Mouse (Mus musculus) 3T3-L1 (cell line): ENCODE measurements around the gene Chst8.

ENCODE experiments used
- DNase-seq: peaks from one replicate; pipeline ENCODE4 v3.0.0-alpha.2; 2015; ENCODE audit warnings: low read depth, low spot score

The Chst8 gene

DNA sequence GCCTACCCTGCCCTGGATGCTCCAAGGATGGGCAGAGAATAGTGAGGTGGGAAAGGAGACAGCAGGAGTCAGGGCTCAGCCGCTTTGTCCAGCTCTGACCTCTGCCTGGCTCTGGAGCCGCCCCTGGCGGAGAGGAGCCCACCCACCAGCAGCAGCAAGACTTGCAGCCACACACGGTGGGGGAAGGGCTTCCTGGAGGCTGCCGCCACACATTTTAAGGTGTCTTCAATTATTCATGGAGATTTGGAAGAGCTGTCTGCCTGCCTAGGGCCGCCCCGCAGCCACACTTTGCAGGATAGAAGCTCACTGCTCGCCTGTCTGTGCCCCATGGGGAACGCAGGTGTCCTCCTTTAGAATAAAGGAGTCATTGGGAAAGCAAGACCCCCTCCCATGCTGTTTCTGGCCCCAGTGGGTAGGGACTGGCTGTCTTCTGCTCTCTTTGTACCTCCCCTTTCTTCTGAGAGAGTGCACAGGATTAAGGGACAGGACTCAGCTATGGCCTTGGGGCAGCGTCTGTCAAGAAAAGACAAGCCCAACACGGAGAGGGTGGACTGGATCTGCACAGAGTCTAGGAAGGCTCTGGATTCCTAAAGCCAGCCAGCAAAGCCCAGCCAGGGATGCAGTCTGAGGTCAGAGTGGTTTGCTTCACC is 95.2 kb downstream of the Chst8 start:
- peak; percentile 20 for DNase-seq

GRCm38 (mm10) chr7:34714848-34715460 is 97.6 kb downstream of the Chst8 start:
- DNase-seq: peak; percentile 25

DNA sequence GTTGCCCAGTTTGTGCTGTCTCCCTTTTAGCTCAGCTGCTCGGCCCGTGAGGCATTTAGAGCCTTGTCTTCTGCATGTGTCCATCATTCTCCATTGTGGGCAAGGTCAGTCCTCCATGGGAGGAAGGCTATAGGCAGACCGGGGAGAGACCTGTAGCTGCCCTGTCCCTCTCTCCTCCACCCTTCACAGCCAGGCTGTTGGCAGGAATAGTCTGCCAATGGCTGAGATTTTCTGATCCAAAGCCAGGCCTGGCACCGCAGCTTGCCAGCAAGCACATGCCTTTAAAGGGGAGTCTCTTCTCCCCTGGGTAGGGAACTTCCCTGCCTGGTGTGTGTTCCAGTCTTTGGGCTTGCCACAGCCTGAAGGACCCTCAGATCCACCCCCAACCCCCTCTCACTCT is 103.4 kb downstream of the Chst8 start:
- no peak for DNase-seq

- no peak for DNase-seq
Observed at GRCm38 (mm10) chr7:34704401-34704800, 108.1 kb downstream of the Chst8 start.

- DNase-seq: no peak
Observed at GRCm38 (mm10) chr7:34703437-34703836, 109.1 kb downstream of the Chst8 start.

DNA sequence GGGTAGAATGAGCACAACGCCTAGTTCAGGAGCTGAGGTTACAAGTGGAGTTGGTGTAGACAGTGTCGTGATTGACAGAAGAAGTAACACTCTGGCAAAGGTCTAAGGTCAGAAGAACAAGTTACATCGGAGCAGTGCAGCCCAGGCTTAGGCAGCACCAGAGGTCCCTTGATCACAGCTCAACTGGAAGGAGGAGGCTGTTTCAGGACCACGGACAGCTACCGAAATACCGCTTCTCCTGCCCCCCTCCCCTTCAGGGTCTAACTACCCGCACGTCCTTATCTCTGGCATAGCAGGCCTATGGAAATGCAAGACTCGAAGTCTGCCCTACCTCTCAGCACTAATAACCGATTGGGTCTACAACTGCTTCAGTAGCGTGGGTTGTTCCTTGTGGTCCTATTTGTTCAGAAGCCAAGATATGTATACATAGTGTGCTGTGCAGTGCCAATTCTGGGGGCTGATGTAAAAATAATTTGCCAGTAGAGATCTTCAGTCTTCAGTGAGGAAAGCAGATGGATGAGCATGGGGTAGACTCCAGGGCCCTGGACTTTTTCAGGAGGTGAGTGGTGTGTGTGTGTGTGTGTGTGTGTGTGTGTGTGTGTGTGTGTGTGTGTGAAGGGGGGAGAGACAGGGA is 109.7 kb downstream of the Chst8 start:
- peak; percentile 27 for DNase-seq

- DNase-seq: no peak
Observed at GRCm38 (mm10) chr7:34699888-34700287, 112.6 kb downstream of the Chst8 start.

DNA sequence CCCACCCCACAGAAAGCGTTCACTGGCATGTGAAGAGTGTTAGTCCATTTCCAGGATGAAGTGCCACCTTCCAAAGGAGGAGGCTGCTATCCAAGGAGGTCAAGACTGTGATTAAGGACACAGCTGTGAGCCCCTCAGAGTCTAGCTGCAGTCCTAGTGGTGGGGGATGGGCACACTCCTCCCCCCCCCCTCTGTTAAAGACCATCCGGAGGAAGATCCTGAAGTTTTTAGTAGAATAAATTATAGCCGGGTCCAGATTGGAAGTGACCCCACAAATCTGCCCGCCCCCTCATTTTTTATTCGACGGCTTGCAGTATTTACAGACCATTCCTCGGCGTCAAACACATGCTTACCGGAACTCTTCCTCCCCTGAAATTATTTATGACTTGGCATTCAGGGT is 114.3 kb downstream of the Chst8 start:
- no peak for DNase-seq

DNA sequence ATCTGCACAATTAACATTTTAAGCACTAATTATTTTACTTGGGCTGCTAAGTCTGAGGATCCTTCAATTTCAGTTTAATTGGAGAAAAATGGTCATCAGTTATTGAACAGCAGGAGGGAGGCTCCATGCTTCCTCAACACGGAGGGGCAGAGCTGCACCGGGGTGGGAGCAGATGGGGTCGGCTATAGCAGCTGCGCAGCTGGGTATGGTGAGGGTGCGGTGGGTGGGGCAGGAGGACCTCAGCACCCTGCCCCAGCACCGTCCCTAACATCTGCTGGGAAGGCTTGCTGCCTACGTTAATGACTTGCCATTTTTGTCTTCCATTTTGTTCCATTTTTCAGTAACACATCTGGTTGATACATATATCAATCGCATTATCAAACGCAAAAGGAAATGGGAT is 116.4 kb downstream of the Chst8 start:
- DNase-seq: no peak

- no peak for DNase-seq
Observed at GRCm38 (mm10) chr7:34694898-34695297, 117.6 kb downstream of the Chst8 start.

- no peak for DNase-seq
Observed at GRCm38 (mm10) chr7:34693916-34694315, 118.6 kb downstream of the Chst8 start.

DNA sequence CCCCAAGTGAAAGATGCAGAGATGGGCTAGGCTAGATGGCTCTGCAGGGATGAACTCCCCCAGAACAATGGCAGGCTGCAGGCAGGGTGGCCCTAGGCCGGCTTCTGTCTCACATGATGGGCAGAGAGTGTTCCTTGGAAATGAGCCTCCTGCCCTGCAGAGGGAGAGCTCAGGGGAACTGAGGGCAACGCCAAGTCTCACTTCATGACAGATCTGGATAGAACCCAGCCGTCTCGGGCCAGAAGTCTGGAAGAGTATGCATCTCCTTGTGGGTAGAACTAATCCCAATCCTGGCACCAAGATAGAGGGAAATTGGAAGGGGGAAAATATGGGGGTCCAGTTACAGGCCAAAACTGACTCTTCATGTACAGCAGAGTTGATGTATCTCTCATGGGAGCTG is 119.4 kb downstream of the Chst8 start:
- no peak for DNase-seq

- no peak for DNase-seq
Observed at GRCm38 (mm10) chr7:34690111-34690510, 122.4 kb downstream of the Chst8 start.

GRCm38 (mm10) chr7:34689028-34689427 is 123.5 kb downstream of the Chst8 start:
- DNase-seq: peak; percentile 18

DNA sequence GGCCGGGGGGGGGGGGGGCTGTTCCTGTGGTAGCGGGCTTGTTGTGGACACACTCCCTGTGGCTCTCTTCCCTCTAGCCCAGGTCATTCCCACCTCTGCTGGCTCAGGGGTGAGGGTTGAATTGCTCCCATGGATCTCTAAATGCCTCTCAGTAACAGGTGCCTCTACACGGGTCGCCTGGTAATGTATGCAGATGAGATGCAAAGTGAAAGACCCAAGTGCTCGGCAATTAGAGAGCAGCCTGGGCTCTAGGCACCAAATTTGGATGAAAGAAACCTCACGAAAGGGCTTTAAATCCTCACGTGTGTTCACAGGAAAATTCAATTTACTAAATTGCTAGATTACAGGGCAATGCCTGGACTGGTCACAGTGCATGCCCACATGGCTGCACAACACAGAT is 126.7 kb downstream of the Chst8 start:
- DNase-seq: no peak

- no peak for DNase-seq
Observed at GRCm38 (mm10) chr7:34685176-34685575, 127.3 kb downstream of the Chst8 start.

GRCm38 (mm10) chr7:34680771-34681421 is 131.6 kb downstream of the Chst8 start:
- no peak for DNase-seq

GRCm38 (mm10) chr7:34679886-34680285 is 132.6 kb downstream of the Chst8 start:
- DNase-seq: peak; percentile 27

DNA sequence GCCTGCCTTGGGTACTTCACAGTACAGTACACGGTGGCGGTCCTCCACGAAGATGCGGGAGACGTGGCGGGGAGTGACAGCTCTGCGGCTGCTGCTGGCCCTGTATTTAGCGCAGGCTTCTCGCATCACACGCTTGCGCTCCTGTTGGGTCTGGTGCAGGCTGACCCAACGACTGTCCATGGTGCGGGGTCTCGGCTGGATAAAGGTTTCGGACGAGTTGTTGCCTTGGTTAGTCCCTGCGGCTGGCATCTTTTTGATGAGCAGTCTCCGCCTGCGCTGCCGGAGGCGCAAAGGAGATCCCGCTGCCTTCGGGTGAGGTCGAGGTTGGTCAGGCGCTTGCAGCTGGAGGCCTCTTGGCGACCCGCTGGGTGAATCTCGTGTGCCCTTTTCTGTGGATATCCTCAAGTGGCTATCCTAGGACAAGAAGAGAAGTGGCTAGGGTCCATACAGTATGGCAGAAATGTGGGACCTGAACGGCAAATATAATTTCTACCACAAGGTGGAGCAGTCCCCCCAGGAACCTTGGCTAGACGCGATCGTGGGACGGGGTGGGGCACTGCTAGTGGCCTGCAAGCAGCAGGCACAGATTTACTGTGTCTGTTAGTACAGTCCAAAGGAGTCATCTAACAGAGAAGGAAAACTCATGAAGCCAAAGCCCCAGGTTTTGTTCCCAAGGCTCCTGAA is 136.5 kb downstream of the Chst8 start:
- peak; percentile 72 for DNase-seq

- no peak for DNase-seq
Observed at GRCm38 (mm10) chr7:34675120-34675790, 137.3 kb downstream of the Chst8 start.

DNA sequence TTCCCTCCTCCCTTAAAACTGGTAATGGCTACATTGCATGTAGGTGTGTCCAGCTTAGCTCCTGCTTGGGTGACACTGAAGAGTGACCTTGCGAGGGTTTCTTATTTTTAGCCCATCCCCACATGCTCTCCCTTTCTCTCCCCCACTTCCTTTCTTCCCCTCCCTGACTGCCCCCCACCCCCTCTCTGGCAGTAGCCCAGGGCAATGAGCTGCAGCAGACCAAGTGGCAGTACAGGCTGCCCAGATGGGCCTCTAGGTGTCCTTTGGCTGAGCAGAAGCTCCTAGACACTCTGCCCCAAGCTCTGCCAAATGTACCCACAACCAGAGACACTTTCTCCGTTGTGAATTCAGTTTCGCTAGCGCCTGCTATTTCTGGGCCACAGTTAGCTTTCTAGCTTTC is 139.6 kb downstream of the Chst8 start:
- DNase-seq: no peak
